Mouse (Mus musculus) central nervous system, embryonic 14 days (tissue): ENCODE results near the gene Tnfrsf9. TPM values are rescaled to one million over a fixed set of nuclear protein-coding genes. Genes with fewer than 3 reads are reported as not detected.

Experiments
- polyA plus RNA-seq: library from polyadenylated mRNA; depleted of rRNA; stranded (reverse); fragments of >200 nt; gene quantifications from 2 replicates; pipeline ENCODE4 v1.2.3, GENCODE M21; 2012; rRNA removed

The Tnfrsf9 gene
- polyA plus RNA-seq: 0.15 and 0.25 TPM in 2 replicates

GRCm38 (mm10) chr4:150914290-150914733, at the start of gene Tnfrsf9, which contains the start of gene Park7:
Gene Tnfrsf9 (plus strand): TSS chr4:150914562.
Gene Park7 (minus strand): TSS chr4:150914437.

Other genes starting within 250 kb of the Tnfrsf9 start
- 17.9 and 19.8 TPM in 2 replicates for gene Errfi1, start 60.6 kb upstream of the Tnfrsf9 start, polyA plus RNA-seq
- 330 and 349 TPM in 2 replicates for gene Park7, start 125 bp upstream of the Tnfrsf9 start, polyA plus RNA-seq
- gene Uts2, start 82.5 kb downstream of the Tnfrsf9 start, polyA plus RNA-seq: not detected in 2 replicates
- 4.5 and 5.1 TPM in 2 replicates for gene Per3, start 130.1 kb downstream of the Tnfrsf9 start, polyA plus RNA-seq
- gene Vamp3, start 143.4 kb downstream of the Tnfrsf9 start, polyA plus RNA-seq: 66.5 and 69.3 TPM in 2 replicates
- not detected in 2 replicates for gene Gm13090, start 175.0 kb downstream of the Tnfrsf9 start, polyA plus RNA-seq